Mouse (Mus musculus) right cerebral cortex, postnatal 4 days (tissue): Measurements from ENCODE around the gene Fitm2.
"Not testable (repeated sequence)": the region's sequence is repeated elsewhere in the genome, so short reads cannot be mapped to it uniquely, and the experiment has no call there.

Experiments used
- DNase-seq: peaks from one replicate; pipeline ENCODE4 v3.0.0-alpha.2; 2022

The Fitm2 gene

GRCm38 (mm10) chr2:163462801-163463200 lies 9.6 kb downstream of the Fitm2 start:
- no peak for DNase-seq

GRCm38 (mm10) chr2:163462386-163462785 lies 10.0 kb downstream of the Fitm2 start:
- DNase-seq, result no peak

- DNase-seq, result not testable (repeated sequence)
Observed at GRCm38 (mm10) chr2:163461307-163461706, 11.1 kb downstream of the Fitm2 start.

- DNase-seq, result no peak
Observed at GRCm38 (mm10) chr2:163460622-163461021, 11.8 kb downstream of the Fitm2 start.

GRCm38 (mm10) chr2:163459380-163459779 lies 13.0 kb downstream of the Fitm2 start:
- no peak for DNase-seq

- DNase-seq, result peak; percentile 43
Observed at GRCm38 (mm10) chr2:163458539-163459265, 13.7 kb downstream of the Fitm2 start.

- no peak for DNase-seq
Observed at GRCm38 (mm10) chr2:163453378-163453777, 19.1 kb downstream of the Fitm2 start.

- DNase-seq, result no peak
Observed at GRCm38 (mm10) chr2:163452738-163453137, 19.7 kb downstream of the Fitm2 start.

GRCm38 (mm10) chr2:163450668-163451295 lies 21.6 kb downstream of the Fitm2 start:
- DNase-seq, result no peak

- DNase-seq, result no peak
Observed at GRCm38 (mm10) chr2:163449276-163449675, 23.2 kb downstream of the Fitm2 start.

- no peak for DNase-seq
Observed at GRCm38 (mm10) chr2:163447375-163447774, 25.1 kb downstream of the Fitm2 start.

GRCm38 (mm10) chr2:163444017-163444416 lies 28.4 kb downstream of the Fitm2 start:
- DNase-seq, result no peak

GRCm38 (mm10) chr2:163443543-163443942 lies 28.9 kb downstream of the Fitm2 start:
- DNase-seq, result no peak

GRCm38 (mm10) chr2:163439488-163439887 lies 32.9 kb downstream of the Fitm2 start:
- DNase-seq, result no peak

- DNase-seq, result no peak
Observed at GRCm38 (mm10) chr2:163438619-163439451, 33.6 kb downstream of the Fitm2 start.

- DNase-seq, result peak; percentile 75
Observed at GRCm38 (mm10) chr2:163438246-163438618, 34.2 kb downstream of the Fitm2 start, which contains the start of gene Gdap1l1. Gdap1l1 (plus strand) TSS chr2:163438476.

- no peak for DNase-seq
Observed at GRCm38 (mm10) chr2:163437800-163438199, 34.6 kb downstream of the Fitm2 start.

- no peak for DNase-seq
Observed at GRCm38 (mm10) chr2:163433971-163434370, 38.5 kb downstream of the Fitm2 start.

- DNase-seq, result no peak
Observed at GRCm38 (mm10) chr2:163431289-163431688, 41.1 kb downstream of the Fitm2 start.

GRCm38 (mm10) chr2:163428346-163429011 lies 44.0 kb downstream of the Fitm2 start:
- DNase-seq, result no peak

- no peak for DNase-seq
Observed at GRCm38 (mm10) chr2:163424597-163424996, 47.8 kb downstream of the Fitm2 start, which contains the start of gene Oser1. Oser1 (minus strand) TSS chr2:163424697.

GRCm38 (mm10) chr2:163422895-163423660 lies 49.4 kb downstream of the Fitm2 start:
- no peak for DNase-seq
